Comparison of ENCODE assay signal across 8 mouse cellular contexts in the genomic region with DNA sequence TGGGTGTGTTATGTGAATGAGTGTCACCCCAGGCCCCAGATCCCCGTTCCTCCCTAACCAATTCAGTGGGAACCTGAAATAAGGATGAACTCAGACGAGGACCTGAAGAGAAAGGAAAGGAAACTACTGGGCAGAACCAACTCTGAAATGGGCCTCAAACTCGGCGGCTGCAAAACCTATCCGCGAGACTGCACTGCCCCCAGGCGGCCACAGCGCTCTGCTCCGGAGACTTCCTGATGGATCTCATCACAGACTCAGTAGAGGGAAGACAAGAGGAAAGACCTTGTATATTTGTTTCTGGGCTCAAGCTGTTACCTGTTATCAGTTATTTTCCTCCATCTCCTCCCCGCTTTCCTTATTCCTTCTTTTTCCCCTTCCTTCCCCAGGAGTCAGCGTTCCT. TPM values are rescaled to one million over a fixed set of nuclear protein-coding genes. Genes with fewer than 3 reads are reported as not detected.
DNase-seq lines count a peak whose midpoint lies in the region; ATAC-seq and TF ChIP-seq lines count a peak whose summit lies in the region.

No protein-coding gene starts in this region.

- H3K27ac ChIP-seq in embryonic fibroblast, embryonic 13.5 days (ENCODE audit: insufficient read depth, low read length) = no peak overlapping the region
- H3K27ac ChIP-seq in heart, embryonic 10.5 days = 0 out of 2 replicates have a peak overlapping the region, but pooled peaks have one; percentile 10
- H3K27ac ChIP-seq in kidney, embryonic 15.5 days = no peak overlapping the region
- peak overlapping the region; percentile 47 for H3K27ac ChIP-seq in limb, embryonic 15.5 days

- peak; percentile 79 to 81 for DNase-seq in B cell, adult 2 months
- DNase-seq in brain, adult 2 months (ENCODE audit: low read depth, low spot score) = peak; percentile 78
- DNase-seq in heart, embryonic 10.5 days (ENCODE audit: low spot score) = no peak
- DNase-seq in spleen, postnatal 4 days (ENCODE audit: low spot score in 2 of 2) = peak; percentile 64 to 87

- H3ac ChIP-seq in myocyte (ENCODE audit: control insufficient read depth, insufficient read length) = no peak overlapping the region

- H3K9me3 ChIP-seq in heart, embryonic 10.5 days = no peaks in the 10 kb centered on the region
- H3K9me3 ChIP-seq in kidney, embryonic 15.5 days (replicated peaks) = no peaks in the 10 kb centered on the region
- H3K9me3 ChIP-seq in limb, embryonic 15.5 days = no peaks in the 10 kb centered on the region

- no peaks in the 10 kb centered on the region for H3K79me2 ChIP-seq in myocyte (ENCODE audit: control insufficient read depth, insufficient read depth)

- H3K4me1 ChIP-seq in embryonic fibroblast, embryonic 13.5 days (ENCODE audit: control insufficient read depth, insufficient read depth, low read length) = no peaks in the 10 kb centered on the region
- H3K4me1 ChIP-seq in heart, embryonic 10.5 days = peaks cover 8% of the 10 kb centered on the region; the same call in 1 of the 2 replicates
- 0 out of 2 replicates have a peak, but pooled peaks cover 5% of the 10 kb centered on the region for H3K4me1 ChIP-seq in kidney, embryonic 15.5 days
- peaks cover 12% of the 10 kb centered on the region for H3K4me1 ChIP-seq in limb, embryonic 15.5 days

- no peak for ATAC-seq in kidney, embryonic 15.5 days (replicated peaks; ENCODE audit: low FRiP score)
- ATAC-seq in limb, embryonic 15.5 days (ENCODE audit: insufficient number of reproducible peaks, low FRiP score, low TSS enrichment, low read depth) = no peak

- H3K9ac ChIP-seq in kidney, embryonic 15.5 days = no peak overlapping the region
- no peak overlapping the region for H3K9ac ChIP-seq in limb, embryonic 15.5 days

- no peak overlapping the region for H3K4me3 ChIP-seq in embryonic fibroblast, embryonic 13.5 days (ENCODE audit: insufficient read depth, low read length)
- H3K4me3 ChIP-seq in heart, embryonic 10.5 days = peak overlapping the region; percentile 45
- peak overlapping the region; percentile 21; the same call in 1 of the 2 replicates for H3K4me3 ChIP-seq in kidney, embryonic 15.5 days (replicated peaks)
- H3K4me3 ChIP-seq in limb, embryonic 15.5 days = peak overlapping the region; percentile 21
- H3K4me3 ChIP-seq in myocyte = no peak overlapping the region

- H3K27me3 ChIP-seq in heart, embryonic 10.5 days (ENCODE audit: insufficient read depth, poor library complexity, severe bottlenecking) = no peaks in the 10 kb centered on the region
- no peaks in the 10 kb centered on the region for H3K27me3 ChIP-seq in kidney, embryonic 15.5 days
- H3K27me3 ChIP-seq in limb, embryonic 15.5 days = no peaks in the 10 kb centered on the region
- H3K27me3 ChIP-seq in myocyte (ENCODE audit: control insufficient read depth, insufficient read depth, insufficient read length) = peaks cover under 1% of the 10 kb centered on the region

- H3K4me2 ChIP-seq in kidney, embryonic 15.5 days = peak overlapping the region; percentile 50
- H3K4me2 ChIP-seq in limb, embryonic 15.5 days = peak overlapping the region; percentile 35
- peak overlapping the region; percentile 69 for H3K4me2 ChIP-seq in myocyte (ENCODE audit: low read depth)

- no peaks in the 10 kb centered on the region for H3K36me3 ChIP-seq in heart, embryonic 10.5 days
- H3K36me3 ChIP-seq in kidney, embryonic 15.5 days = no peaks in the 10 kb centered on the region
- no peaks in the 10 kb centered on the region for H3K36me3 ChIP-seq in limb, embryonic 15.5 days
- no peaks in the 10 kb centered on the region for H3K36me3 ChIP-seq in myocyte (ENCODE audit: control insufficient read depth, insufficient read depth)

- 8% methylated on average over 11 of the region's 11 CpGs for WGBS in heart, embryonic 10.5 days
- 8% methylated on average over 11 of the region's 11 CpGs for WGBS in kidney, embryonic 15.5 days
- 12% methylated on average over 11 of the region's 11 CpGs for WGBS in limb, embryonic 15.5 days

- peak; percentile 73 for TF ChIP-seq CTCF in embryonic fibroblast, embryonic 13.5 days (IDR thresholded peaks at IDR 0.05; ENCODE audit: borderline replicate concordance, insufficient read depth, low read length)

- TF ChIP-seq POLR2A in embryonic fibroblast, embryonic 13.5 days (IDR thresholded peaks at IDR 0.05; ENCODE audit: low read depth, low read length) = no peak
- no peak for TF ChIP-seq POLR2A in myocyte (IDR thresholded peaks at IDR 0.05; ENCODE audit: insufficient read length, low read depth)

TF ChIP-seq in myocyte, 11 proteins besides CTCF, POLR2A, EP300 and RAD21:
- TF ChIP-seq MYOG (IDR thresholded peaks at IDR 0.05; ENCODE audit: control insufficient read depth in 1 of 3, insufficient read depth in 1 of 3, insufficient read length in 2 of 3, low read depth in 2 of 3) (no peak), TCF3 (IDR thresholded peaks at IDR 0.05; ENCODE audit: insufficient read length, low read depth) (no peak), REST (IDR thresholded peaks at IDR 0.05; ENCODE audit: insufficient read depth, insufficient read length) (no peak), CEBPB (IDR thresholded peaks at IDR 0.05; ENCODE audit: insufficient read depth, poor library complexity, severe bottlenecking) (no peak), SRF (IDR thresholded peaks at IDR 0.05; ENCODE audit: control insufficient read depth, insufficient read length, low read depth) (no peak), TCF12 (IDR thresholded peaks at IDR 0.05; ENCODE audit: insufficient read depth, poor library complexity, severe bottlenecking) (no peak), USF1 (IDR thresholded peaks at IDR 0.05; ENCODE audit: low read depth) (no peak), MAX (IDR thresholded peaks at IDR 0.05; ENCODE audit: low read depth) (no peak), MYOD1 (IDR thresholded peaks at IDR 0.05; ENCODE audit: control insufficient read depth in 1 of 3, insufficient read length in 2 of 3, low read depth in 2 of 3) (no peak), POLR2AphosphoS2 (IDR thresholded peaks at IDR 0.05; ENCODE audit: insufficient read length, low read depth) (no peak)
TF ChIP-seq in myocyte: peak in this region for 0.

RNA-seq across cellular contexts. Expression of a gene that starts 50.4 kb away (rescaled TPM):
- 188 and 219 TPM in 2 replicates for polyA plus RNA-seq in embryonic fibroblast, embryonic 13.5 days (2011; ENCODE audit: insufficient read length, low read depth, missing spikeins)
- polyA plus RNA-seq in heart, embryonic 10.5 days (2016; fragmentation: Nextera tagmentation; extraction: Ambion mirVana) = 81.0 and 84.0 TPM in 2 replicates
- polyA plus RNA-seq in kidney, embryonic 15.5 days (2015; fragmentation: Nextera tagmentation; extraction: Ambion mirVana) = 93.7 and 97.8 TPM in 2 replicates
- 90.6 and 98.5 TPM in 2 replicates for polyA plus RNA-seq in limb, embryonic 15.5 days (2015; fragmentation: Nextera tagmentation; extraction: Ambion mirVana)
- 143 TPM for polyA plus RNA-seq in myocyte (2012; fragmentation: generic; extraction: Trizol)

Comparison
In these comparisons a context has a peak if more than half of its experiments do, and no peak if none do; other contexts are left out.
1. H3K27ac ChIP-seq: peak in heart, embryonic 10.5 days (single experiment) and limb, embryonic 15.5 days (single experiment); none in embryonic fibroblast, embryonic 13.5 days (single experiment) and kidney, embryonic 15.5 days (single experiment).
2. H3K4me3 ChIP-seq: peak in heart, embryonic 10.5 days (single experiment), kidney, embryonic 15.5 days (single experiment) and limb, embryonic 15.5 days (single experiment); none in embryonic fibroblast, embryonic 13.5 days (single experiment) and myocyte (single experiment).
3. Peak in every context shown above with its lines, with median percentiles within 50 percentile points of each other: H3K4me2 ChIP-seq.